Mouse (Mus musculus): ENCODE measurements around the gene Vps52.

- TF ChIP-seq POLR2A (IDR thresholded peaks at IDR 0.05; ENCODE audit: low read depth, low read length) (no peak), CTCF (conservative IDR thresholded peaks at IDR 0.05 in 1 of 2, IDR thresholded peaks at IDR 0.05 in 1 of 2; ENCODE audit: low read depth in 2 of 2, low read length in 2 of 2) (peak; percentile 60 to 68), USF2 (conservative IDR thresholded peaks at IDR 0.05; ENCODE audit: low read depth, low read length) (no peak)
Observed at GRCm38 (mm10) chr17:33968489-33968888, 12.9 kb downstream of the Vps52 start.

Data from CH12.LX (cell line).